Comparison of ENCODE assay signal across 13 mouse cellular contexts in genomic region chr15:25712877-25713276, GRCm38 (mm10).
"Had no signal": no experiment of that assay in that cellular context is flagged by ENCODE, and none has a peak within 500 bp of the region (broad histone marks: within the 10 kb centered on the region; RNA-seq: fewer than 3 reads in every experiment).

No protein-coding gene starts in this region.

- H3K27me3 ChIP-seq: limb, embryonic 15.5 days; liver, embryonic 12.5 days; liver, embryonic 15.5 days; midbrain, embryonic 12.5 days had no signal

- H3K9ac ChIP-seq: limb, embryonic 15.5 days; liver, embryonic 12.5 days; liver, embryonic 15.5 days; midbrain, embryonic 12.5 days had no signal

- H3K27ac ChIP-seq: limb, embryonic 15.5 days; liver, embryonic 12.5 days; liver, embryonic 15.5 days; midbrain, embryonic 12.5 days; stomach, postnatal 0 days had no signal

- DNase-seq: lung, adult 2 months; lung, postnatal 14 days; lung, postnatal 4 days; thymus, adult 2 months; thymus, postnatal 14 days; thymus, postnatal 4 days had no signal

- H3K4me2 ChIP-seq: liver, embryonic 12.5 days; liver, embryonic 15.5 days had no signal

- H3K4me3 ChIP-seq: liver, embryonic 12.5 days; liver, embryonic 15.5 days had no signal

- ATAC-seq: inflammation-experienced regulatory T-cells, adult 6 months; intestine, embryonic 16.5 days; liver, embryonic 12.5 days had no signal

- H3K9me3 ChIP-seq: limb, embryonic 15.5 days; liver, embryonic 12.5 days; liver, embryonic 15.5 days; midbrain, embryonic 12.5 days had no signal

- H3K36me3 ChIP-seq: limb, embryonic 15.5 days; liver, embryonic 15.5 days; midbrain, embryonic 12.5 days had no signal

- H3K4me1 ChIP-seq: liver, embryonic 15.5 days had no signal
